Mouse (Mus musculus) spleen, adult 10 weeks (tissue): ENCODE results near the gene Fnd3c2. TPM values are rescaled to one million over a fixed set of nuclear protein-coding genes. Genes with fewer than 3 reads are reported as not detected.

Experiments used
- polyA plus RNA-seq: library from polyadenylated mRNA; stranded (reverse); fragments of 350-450 nt; fragmentation: Illumina TruSeq; extraction: RNeasy Lipid Tissue Mini Kit (QIAGEN cat#74804); gene quantifications from one replicate; pipeline ENCODE4 v1.2.3, GENCODE M21; 2015; ENCODE audit warnings: low replicate concordance; ENCODE audit not compliant: insufficient read depth

The Fnd3c2 gene
- polyA plus RNA-seq = not detected

GRCm38 (mm10) chrX:106255276-106255675 is at the start of gene Fnd3c2:
TSS of gene Fnd3c2 (minus strand) at chrX:106255376.

GRCm38 (mm10) chrX:106221058-106221457 is 34.1 kb downstream of the Fnd3c2 start, which contains the start of gene Taf9b:
TSS of gene Taf9b (minus strand) at chrX:106221158.

DNA sequence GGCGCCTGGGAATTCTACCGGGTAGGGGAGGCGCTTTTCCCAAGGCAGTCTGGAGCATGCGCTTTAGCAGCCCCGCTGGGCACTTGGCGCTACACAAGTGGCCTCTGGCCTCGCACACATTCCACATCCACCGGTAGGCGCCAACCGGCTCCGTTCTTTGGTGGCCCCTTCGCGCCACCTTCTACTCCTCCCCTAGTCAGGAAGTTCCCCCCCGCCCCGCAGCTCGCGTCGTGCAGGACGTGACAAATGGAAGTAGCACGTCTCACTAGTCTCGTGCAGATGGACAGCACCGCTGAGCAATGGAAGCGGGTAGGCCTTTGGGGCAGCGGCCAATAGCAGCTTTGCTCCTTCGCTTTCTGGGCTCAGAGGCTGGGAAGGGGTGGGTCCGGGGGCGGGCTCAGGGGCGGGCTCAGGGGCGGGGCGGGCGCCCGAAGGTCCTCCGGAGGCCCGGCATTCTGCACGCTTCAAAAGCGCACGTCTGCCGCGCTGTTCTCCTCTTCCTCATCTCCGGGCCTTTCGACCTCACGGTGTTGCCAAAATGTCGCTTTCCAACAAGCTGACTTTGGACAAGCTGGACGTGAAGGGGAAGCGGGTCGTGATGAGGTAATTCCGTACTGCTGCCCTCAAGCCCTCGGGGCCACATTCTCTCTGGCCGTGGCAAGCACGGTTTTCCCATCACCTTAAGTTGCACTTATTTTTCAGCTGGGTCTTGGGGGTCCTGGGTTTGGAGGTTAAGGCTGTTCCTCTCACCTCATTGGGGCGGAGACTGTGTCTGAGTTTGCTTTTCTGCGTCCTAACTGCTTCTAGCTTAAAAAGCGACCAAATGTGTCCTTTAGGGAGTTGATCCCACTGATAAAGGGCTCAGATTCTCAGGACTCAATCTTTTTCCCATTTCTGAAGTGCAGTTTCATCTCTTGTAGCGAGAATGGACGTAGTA is 68.2 kb downstream of the Fnd3c2 start, which contains the start of gene Pgk1:
Gene Pgk1, plus strand, starts transcription at position 388 of the 937 bp plus-strand sequence.

Other genes starting within 250 kb of the Fnd3c2 start
- gene Magt1, start 243.5 kb downstream of the Fnd3c2 start, polyA plus RNA-seq = 64.0 TPM
- 265 TPM for gene Cox7b, start 239.7 kb downstream of the Fnd3c2 start, polyA plus RNA-seq
- 14.9 TPM for gene Atp7a, start 228.1 kb downstream of the Fnd3c2 start, polyA plus RNA-seq
- gene Tlr13, start 112.2 kb downstream of the Fnd3c2 start, polyA plus RNA-seq = 25.4 TPM
- 192 TPM for gene Pgk1, start 68.3 kb downstream of the Fnd3c2 start, polyA plus RNA-seq
- gene Taf9b, start 34.2 kb downstream of the Fnd3c2 start, polyA plus RNA-seq = 23.0 TPM
- not detected for gene Fndc3c1, start 230.0 kb upstream of the Fnd3c2 start, polyA plus RNA-seq